Mouse (Mus musculus): ENCODE measurements around the gene Npas2.

- TF ChIP-seq CTCF (IDR thresholded peaks at IDR 0.05; ENCODE audit: insufficient read depth, low read depth, low read length): no peak
- no peak for TF ChIP-seq POLR2A (IDR thresholded peaks at IDR 0.05; ENCODE audit: insufficient read depth, low read depth, low read length)
Observed at GRCm38 (mm10) chr1:39396347-39396746, 202.8 kb downstream of the Npas2 start.
